Mouse (Mus musculus) limb, embryonic 10.5 days (tissue): ENCODE measurements around the gene Glg1. TPM values are rescaled to one million over a fixed set of nuclear protein-coding genes. Genes with fewer than 3 reads are reported as not detected.

ENCODE experiments used
- DNase-seq: peaks from one replicate; pipeline ENCODE4 v3.0.0-alpha.2; 2017; ENCODE audit warnings: low spot score
- H3K27ac ChIP-seq: fragments of 300-500 bp; sonication (generic); 2 replicates; pipeline ENCODE4 v1.5.1; 2016; ENCODE audit warnings: mild to moderate bottlenecking
- H3K27me3 ChIP-seq: fragments of 300-500 bp; sonication (generic); 2 replicates; pipeline ENCODE4 v1.6.1; 2016; ENCODE audit warnings: low read depth, mild to moderate bottlenecking; ENCODE audit not compliant: poor library complexity, severe bottlenecking
- H3K36me3 ChIP-seq: fragments of 300-500 bp; sonication (generic); 2 replicates; pipeline ENCODE4 v1.6.1; 2016; ENCODE audit warnings: mild to moderate bottlenecking, moderate library complexity
- H3K4me1 ChIP-seq: fragments of 300-500 bp; sonication (generic); 2 replicates; pipeline ENCODE4 v1.6.1; 2016
- H3K4me3 ChIP-seq: fragments of 300-500 bp; sonication (generic); 2 replicates; pipeline ENCODE4 v1.5.1; 2016; ENCODE audit warnings: mild to moderate bottlenecking, moderate library complexity
- H3K9me3 ChIP-seq: fragments of 300-500 bp; sonication (generic); replicated peaks from 2 replicates; pipeline ENCODE4 v1.6.1; 2016; ENCODE audit warnings: mild to moderate bottlenecking
- WGBS: fragments of 180-500 bp; shearing (Covaris S2); methylation state at CpG from one replicate; pipeline ENCODE4 v1.1.7; 2016; 5-methylcytosine and 5-hydroxymethylcytosine counted together
- polyA plus RNA-seq: library from polyadenylated mRNA; unstranded; fragments of >200 nt; fragmentation: Nextera tagmentation; extraction: Ambion mirVana; gene quantifications from 2 replicates; pipeline ENCODE4 v1.2.1, GENCODE M21; 2016

The Glg1 gene
- polyA plus RNA-seq, 1 experiment from 2014 or later: 67.3 TPM

- WGBS: 88% methylated on average over 3 of the region's 3 CpGs
- H3K27ac ChIP-seq: no peak overlapping the region
Measured at GRCm38 (mm10) chr8:111237301-111237700, 21.7 kb downstream of the Glg1 start.

GRCm38 (mm10) chr8:111233730-111234129, 25.3 kb downstream of the Glg1 start:
- Histone ChIP-seq H3K4me3 (no peak overlapping the region), H3K36me3 (0 out of 2 replicates have a peak, but pooled peaks cover 2% of the 10 kb centered on the region), H3K27me3 (no peaks in the 10 kb centered on the region), H3K9me3 (no peaks in the 10 kb centered on the region), H3K4me1 (peaks cover 3% of the 10 kb centered on the region; the same call in 1 of the 2 replicates), H3K27ac (no peak overlapping the region)
- 93% methylated on average over 2 of the region's 2 CpGs for WGBS
- no peak for DNase-seq

More at GRCm38 (mm10) chr8:111237301-111237700, 21.7 kb downstream of the Glg1 start:
- Histone ChIP-seq H3K4me1 (peaks cover 3% of the 10 kb centered on the region; the same call in 1 of the 2 replicates), H3K9me3 (no peaks in the 10 kb centered on the region), H3K36me3 (0 out of 2 replicates have a peak, but pooled peaks cover 2% of the 10 kb centered on the region), H3K27me3 (no peaks in the 10 kb centered on the region), H3K4me3 (no peak overlapping the region)
- DNase-seq: no peak

GRCm38 (mm10) chr8:111224153-111224552, 34.9 kb downstream of the Glg1 start:
- Histone ChIP-seq H3K4me1 (no peaks in the 10 kb centered on the region), H3K9me3 (no peaks in the 10 kb centered on the region), H3K27me3 (no peaks in the 10 kb centered on the region), H3K4me3 (no peak overlapping the region), H3K36me3 (no peaks in the 10 kb centered on the region), H3K27ac (no peak overlapping the region)
- no peak for DNase-seq
- WGBS: 95% methylated on average over 5 of the region's 5 CpGs

- Histone ChIP-seq H3K9me3 (no peaks in the 10 kb centered on the region), H3K4me3 (no peak overlapping the region), H3K4me1 (no peaks in the 10 kb centered on the region), H3K27ac (no peak overlapping the region), H3K36me3 (no peaks in the 10 kb centered on the region), H3K27me3 (no peaks in the 10 kb centered on the region)
- WGBS: 88% methylated on average over 3 of the region's 3 CpGs
- DNase-seq: no peak
Measured at GRCm38 (mm10) chr8:111218107-111218506, 40.9 kb downstream of the Glg1 start.

GRCm38 (mm10) chr8:111213406-111213805, 45.6 kb downstream of the Glg1 start:
- DNase-seq: no peak
- Histone ChIP-seq H3K4me1 (no peaks in the 10 kb centered on the region), H3K27me3 (no peaks in the 10 kb centered on the region), H3K27ac (no peak overlapping the region), H3K9me3 (no peaks in the 10 kb centered on the region), H3K4me3 (no peak overlapping the region), H3K36me3 (no peaks in the 10 kb centered on the region)
- WGBS: 91% methylated on average over 5 of the region's 5 CpGs

- Histone ChIP-seq H3K27ac (no peak overlapping the region), H3K4me3 (no peak overlapping the region), H3K27me3 (no peaks in the 10 kb centered on the region), H3K9me3 (no peaks in the 10 kb centered on the region), H3K36me3 (no peaks in the 10 kb centered on the region), H3K4me1 (no peaks in the 10 kb centered on the region)
- WGBS: 95% methylated on average over 2 of the region's 2 CpGs
- DNase-seq: no peak
Measured at GRCm38 (mm10) chr8:111211180-111211579, 47.8 kb downstream of the Glg1 start.

GRCm38 (mm10) chr8:111209874-111210273, 49.1 kb downstream of the Glg1 start:
- DNase-seq: no peak
- Histone ChIP-seq H3K27me3 (no peaks in the 10 kb centered on the region), H3K36me3 (no peaks in the 10 kb centered on the region), H3K9me3 (no peaks in the 10 kb centered on the region), H3K4me3 (no peak overlapping the region), H3K27ac (no peak overlapping the region), H3K4me1 (no peaks in the 10 kb centered on the region)

GRCm38 (mm10) chr8:111206321-111206720, 52.7 kb downstream of the Glg1 start:
- WGBS: 86% methylated on average over 6 of the region's 6 CpGs
- no peaks in the 10 kb centered on the region for H3K4me1 ChIP-seq
- no peak for DNase-seq
- H3K36me3 ChIP-seq: no peaks in the 10 kb centered on the region
- no peaks in the 10 kb centered on the region for H3K27me3 ChIP-seq
- H3K9me3 ChIP-seq: no peaks in the 10 kb centered on the region
- no peak overlapping the region for H3K4me3 ChIP-seq
- no peak overlapping the region for H3K27ac ChIP-seq

- Histone ChIP-seq H3K27ac (no peak overlapping the region), H3K36me3 (peaks cover under 1% of the 10 kb centered on the region; the same call in 1 of the 2 replicates), H3K9me3 (no peaks in the 10 kb centered on the region), H3K4me1 (no peaks in the 10 kb centered on the region), H3K27me3 (no peaks in the 10 kb centered on the region), H3K4me3 (no peak overlapping the region)
- 94% methylated on average over 6 of the region's 6 CpGs for WGBS
- no peak for DNase-seq
Measured at GRCm38 (mm10) chr8:111205033-111205432, 54.0 kb downstream of the Glg1 start.

- Histone ChIP-seq H3K27me3 (no peaks in the 10 kb centered on the region), H3K4me3 (no peak overlapping the region), H3K27ac (no peak overlapping the region), H3K36me3 (peaks cover 16% of the 10 kb centered on the region), H3K4me1 (no peaks in the 10 kb centered on the region), H3K9me3 (no peaks in the 10 kb centered on the region)
- DNase-seq: no peak
- 86% methylated on average over 2 of the region's 2 CpGs for WGBS
Measured at GRCm38 (mm10) chr8:111203341-111203740, 55.7 kb downstream of the Glg1 start.

GRCm38 (mm10) chr8:111197966-111198365, 61.0 kb downstream of the Glg1 start:
- no peak overlapping the region for H3K4me3 ChIP-seq
- H3K4me1 ChIP-seq: no peaks in the 10 kb centered on the region
- no peaks in the 10 kb centered on the region for H3K27me3 ChIP-seq
- H3K27ac ChIP-seq: no peak overlapping the region
- no peak for DNase-seq
- H3K36me3 ChIP-seq: peaks cover 69% of the 10 kb centered on the region
- no peaks in the 10 kb centered on the region for H3K9me3 ChIP-seq
- WGBS: 95% methylated on average over 3 of the region's 3 CpGs

GRCm38 (mm10) chr8:111196181-111196580, 62.8 kb downstream of the Glg1 start:
- no peak for DNase-seq
- Histone ChIP-seq H3K27me3 (no peaks in the 10 kb centered on the region), H3K4me1 (no peaks in the 10 kb centered on the region), H3K9me3 (no peaks in the 10 kb centered on the region), H3K27ac (no peak overlapping the region), H3K36me3 (peaks cover 86% of the 10 kb centered on the region), H3K4me3 (no peak overlapping the region)

GRCm38 (mm10) chr8:111188594-111189211, 70.3 kb downstream of the Glg1 start:
- DNase-seq: no peak
- Histone ChIP-seq H3K4me1 (no peaks in the 10 kb centered on the region), H3K9me3 (no peaks in the 10 kb centered on the region), H3K27me3 (no peaks in the 10 kb centered on the region), H3K36me3 (peaks cover 84% of the 10 kb centered on the region), H3K4me3 (no peak overlapping the region), H3K27ac (no peak overlapping the region)
- 92% methylated on average over 6 of the region's 6 CpGs for WGBS

- Histone ChIP-seq H3K4me1 (no peaks in the 10 kb centered on the region), H3K36me3 (peaks cover 86% of the 10 kb centered on the region), H3K27me3 (no peaks in the 10 kb centered on the region), H3K4me3 (no peak overlapping the region), H3K27ac (no peak overlapping the region), H3K9me3 (no peaks in the 10 kb centered on the region)
- 93% methylated on average over 7 of the region's 7 CpGs for WGBS
- no peak for DNase-seq
Measured at GRCm38 (mm10) chr8:111187470-111187869, 71.5 kb downstream of the Glg1 start.
